Mouse (Mus musculus) heart, postnatal 4 days (tissue): Measurements from ENCODE around the gene Taf8. TPM values are rescaled to one million over a fixed set of nuclear protein-coding genes. Genes with fewer than 3 reads are reported as not detected.
"Not testable (repeated sequence)": the region's sequence is repeated elsewhere in the genome, so short reads cannot be mapped to it uniquely, and the experiment has no call there.

ENCODE experiments used
- DNase-seq: peaks from one replicate; pipeline ENCODE4 v3.0.0; 2021
- total RNA-seq, 2 experiments: library from RNA; stranded (reverse); gene quantifications; 2 replicates each; pipeline ENCODE4 v1.2.3; 2021

The Taf8 gene
- total RNA-seq, 2 experiments from 2014 or later: 13.7 to 14.6 TPM

DNA sequence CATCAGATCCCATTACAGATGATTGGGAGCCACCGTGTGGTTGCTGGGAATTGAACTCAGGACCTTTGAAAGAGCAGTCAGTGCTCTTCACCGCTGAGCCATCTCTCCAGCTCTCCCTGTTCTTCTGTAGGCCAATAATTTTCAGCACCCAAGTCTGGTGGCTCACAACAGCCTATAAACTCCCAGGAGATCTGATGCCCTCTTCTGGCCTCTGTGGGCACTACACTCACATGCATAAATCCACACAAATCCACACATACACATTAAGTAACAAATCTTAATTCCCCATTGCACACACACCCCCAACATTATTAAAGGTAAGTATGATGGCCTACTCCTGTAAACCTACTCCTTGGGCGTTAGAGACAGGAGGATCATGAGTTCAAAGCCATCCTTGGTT, 14.1 kb upstream of the Taf8 start:
- DNase-seq: no peak

DNA sequence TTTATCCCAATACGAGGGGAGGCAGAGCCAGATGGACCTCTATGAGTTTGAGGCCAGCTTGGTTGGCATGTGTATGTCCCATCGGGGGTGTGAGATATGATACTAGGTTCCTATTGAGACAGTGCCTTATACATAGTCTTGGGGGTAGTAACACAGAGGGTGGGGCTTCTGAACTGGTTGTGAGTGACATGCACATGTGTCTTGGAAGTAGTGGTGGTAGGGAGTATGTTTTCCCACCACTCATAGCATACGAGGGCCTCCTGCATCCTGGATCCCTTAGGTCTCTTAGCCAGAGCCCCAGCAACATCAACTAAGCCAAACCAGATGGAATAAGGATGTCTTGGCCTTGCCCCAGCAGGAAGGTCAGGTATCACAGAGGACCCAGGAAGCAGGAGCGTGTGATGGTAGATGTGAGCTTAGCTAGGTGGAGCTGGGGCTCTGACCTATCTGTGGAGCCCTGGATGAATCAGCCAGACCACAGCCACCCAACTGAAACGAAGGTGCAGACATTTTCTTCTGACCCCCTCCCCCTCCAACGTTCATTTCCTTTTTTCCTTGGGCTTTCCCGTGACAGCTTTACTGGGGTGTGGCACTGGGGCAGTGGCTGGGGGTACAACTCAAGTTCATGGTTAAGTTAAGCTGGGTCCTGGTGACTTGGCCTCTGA, 13.2 kb upstream of the Taf8 start:
- DNase-seq: no peak

- DNase-seq: peak; percentile 62
These were observed 11.1 kb upstream of the Taf8 start for GRCm38 (mm10) chr17:47512956-47513775.

GRCm38 (mm10) chr17:47511111-47512020, 9.3 kb upstream of the Taf8 start:
- peak; percentile 100 for DNase-seq

DNA sequence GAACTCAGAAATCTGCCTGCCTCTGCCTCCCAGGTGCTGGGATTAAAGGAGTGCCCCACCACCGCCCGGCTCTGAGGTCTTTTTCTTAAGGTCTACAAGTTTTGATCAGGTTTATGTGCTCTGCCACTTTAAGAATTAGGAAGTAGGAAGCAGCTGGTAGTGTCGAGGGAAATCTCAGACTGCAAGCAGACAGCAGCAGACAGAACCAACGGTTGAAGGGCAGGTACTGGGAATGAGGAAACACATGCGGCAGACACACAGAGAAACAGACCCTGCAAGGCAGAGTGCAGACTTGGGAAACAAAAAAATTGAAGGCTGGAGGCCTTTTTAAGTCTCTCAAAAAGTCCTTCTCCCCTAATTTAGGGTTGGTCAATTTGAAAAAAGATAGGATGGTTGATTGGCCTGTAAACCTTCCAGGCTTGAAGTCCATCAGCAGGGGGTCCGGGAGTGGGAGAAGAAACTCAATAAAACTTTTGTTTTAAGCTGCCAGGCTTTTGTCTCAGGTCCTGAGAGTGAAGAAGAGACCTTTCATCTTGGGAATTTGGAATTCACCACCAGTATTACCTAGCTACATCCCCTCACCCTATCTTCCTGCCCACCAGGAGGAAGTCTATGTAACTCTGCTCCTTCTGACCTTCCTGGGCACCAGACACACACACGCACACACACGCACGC, 7.1 kb upstream of the Taf8 start:
- no peak for DNase-seq

GRCm38 (mm10) chr17:47508012-47508608, 6.0 kb upstream of the Taf8 start:
- DNase-seq: peak; percentile 95

- DNase-seq: no peak
These were observed 5.4 kb upstream of the Taf8 start for GRCm38 (mm10) chr17:47507523-47507922.

- no peak for DNase-seq
These were observed 4.6 kb upstream of the Taf8 start for GRCm38 (mm10) chr17:47506697-47507096.

DNA sequence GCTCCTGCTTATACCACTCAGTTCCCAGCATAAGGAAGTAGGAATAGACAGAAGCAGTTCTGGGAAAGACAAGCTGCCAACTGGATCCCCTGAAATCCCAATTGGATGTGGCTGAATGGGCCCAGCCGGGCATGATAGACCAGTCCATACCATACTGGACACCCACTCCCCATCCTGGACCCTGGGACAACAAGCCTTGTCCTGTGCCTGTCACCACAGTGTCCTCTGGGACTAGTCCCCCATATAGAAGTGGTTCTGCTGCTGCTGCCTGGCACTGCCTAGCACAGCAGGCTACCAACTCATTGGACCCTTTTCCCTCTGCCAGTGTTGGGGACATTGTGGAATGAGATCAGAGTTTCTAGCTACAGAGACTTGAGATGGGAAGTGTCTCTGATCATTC, 4.0 kb upstream of the Taf8 start:
- DNase-seq: no peak

- no peak for DNase-seq
These were observed 3.5 kb upstream of the Taf8 start for GRCm38 (mm10) chr17:47505566-47505965.

DNA sequence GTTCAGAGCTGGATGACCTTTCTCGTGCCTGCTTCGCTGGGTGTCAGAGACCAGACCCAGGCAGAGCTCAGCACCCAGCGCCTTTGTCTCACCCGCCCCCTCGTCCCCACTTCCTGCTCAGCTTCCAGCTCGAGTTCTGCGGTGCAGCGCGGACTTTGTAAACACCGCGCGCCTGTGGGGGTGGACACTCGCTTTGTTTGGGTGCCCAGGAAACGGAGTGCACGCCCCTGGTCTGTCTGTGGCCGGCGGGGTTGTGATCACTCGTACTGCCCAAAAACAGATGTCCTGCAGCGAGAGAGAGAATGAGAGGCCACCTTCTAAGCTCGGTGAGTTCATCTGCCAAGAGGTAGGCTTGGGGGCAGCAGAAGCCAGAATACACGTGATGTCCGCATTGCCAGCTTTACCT, 2.9 kb upstream of the Taf8 start, which contains the start of gene Ccnd3:
Gene Ccnd3 (plus strand): TSS at position 111 of the 406 bp plus-strand sequence.
- peak; percentile 75 for DNase-seq

DNA sequence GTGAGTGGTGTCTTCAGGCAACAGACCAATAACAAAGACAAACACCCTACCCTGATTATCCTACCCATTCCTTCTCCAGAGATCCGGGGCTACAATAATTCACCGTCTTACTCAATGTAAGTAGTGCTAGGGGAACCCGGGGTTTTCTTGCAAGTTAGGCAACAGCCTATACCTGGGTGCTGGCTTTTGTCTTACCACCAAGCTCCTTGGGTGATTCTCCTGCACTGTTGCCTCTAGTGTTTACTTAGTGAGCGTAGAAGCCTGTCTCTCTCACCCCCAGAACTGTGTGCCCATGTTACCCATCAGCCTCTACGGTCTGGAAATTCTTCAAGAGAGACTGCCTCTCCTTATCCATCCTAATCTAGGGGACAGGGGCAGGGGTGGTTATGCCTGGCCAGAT, 2.1 kb upstream of the Taf8 start:
- no peak for DNase-seq

- no peak for DNase-seq
These were observed 1.6 kb upstream of the Taf8 start for GRCm38 (mm10) chr17:47503689-47504088.

GRCm38 (mm10) chr17:47502707-47503045, 584 bp upstream of the Taf8 start:
- not testable (repeated sequence) for DNase-seq

GRCm38 (mm10) chr17:47501531-47501930, 561 bp downstream of the Taf8 start:
- no peak for DNase-seq

DNA sequence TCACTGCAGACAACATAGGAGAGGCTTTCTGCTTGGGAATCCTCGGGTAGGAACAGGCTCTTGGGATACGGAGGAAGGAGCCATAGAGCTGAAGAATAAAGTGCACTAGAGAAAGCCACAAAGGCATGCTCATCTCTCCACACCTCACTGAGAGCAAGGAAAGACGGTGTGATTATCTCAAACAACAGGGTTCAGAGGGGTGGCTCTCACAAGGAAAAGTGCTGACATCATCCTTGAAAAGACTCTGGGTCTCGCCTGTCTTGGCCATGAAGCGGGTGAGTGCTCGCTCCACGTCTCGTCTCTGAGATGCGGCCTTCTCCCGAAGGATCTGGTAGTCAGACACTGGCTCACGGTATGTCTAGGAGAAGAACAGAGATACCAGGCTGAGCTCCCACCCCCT, 8.0 kb downstream of the Taf8 start:
- no peak for DNase-seq

- DNase-seq: no peak
These were observed 8.4 kb downstream of the Taf8 start for GRCm38 (mm10) chr17:47493653-47494052.

- no peak for DNase-seq
These were observed 9.4 kb downstream of the Taf8 start for GRCm38 (mm10) chr17:47492731-47493130.

- DNase-seq: no peak
These were observed 11.3 kb downstream of the Taf8 start for GRCm38 (mm10) chr17:47490791-47491190.

DNA sequence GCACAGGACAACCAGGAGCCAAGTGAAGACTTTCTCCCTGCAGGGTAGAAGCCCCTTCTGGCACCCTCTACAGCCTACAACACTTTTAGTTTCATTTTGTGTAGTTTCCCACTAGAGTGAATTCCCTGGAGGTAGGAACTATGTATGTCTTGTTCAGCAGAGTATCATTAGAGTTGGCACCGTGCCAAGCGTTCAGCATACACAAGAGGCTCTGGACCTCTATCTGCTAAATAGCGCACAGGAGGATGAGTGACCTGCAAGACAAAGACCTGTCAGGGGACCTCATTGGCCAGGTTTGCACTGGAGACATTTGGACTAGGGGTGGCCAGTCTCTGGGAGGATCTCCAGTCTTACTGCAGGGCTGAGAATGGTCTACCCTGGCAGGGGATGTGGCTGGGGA, 16.3 kb downstream of the Taf8 start:
- no peak for DNase-seq

DNA sequence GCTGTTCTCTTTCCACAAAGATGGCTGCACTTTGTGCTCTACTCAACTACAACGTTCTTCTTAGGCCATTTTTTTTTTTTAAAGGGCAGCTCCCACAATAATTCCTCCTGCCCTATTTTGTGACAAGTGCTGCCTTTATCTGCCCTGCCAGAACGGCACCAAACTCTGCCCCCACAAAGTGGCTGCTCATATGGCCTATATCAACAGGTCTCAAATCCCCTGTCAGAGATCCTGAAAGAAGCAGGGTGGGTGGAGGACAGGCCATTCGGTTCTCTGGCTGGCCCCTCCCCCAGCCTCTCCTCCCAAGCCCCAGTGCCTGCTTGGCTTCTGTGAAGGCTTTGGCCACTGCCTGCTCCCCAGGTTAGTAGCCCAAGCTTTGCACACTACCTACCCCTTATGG, 17.1 kb downstream of the Taf8 start:
- no peak for DNase-seq
